Mouse (Mus musculus) cerebral cortex, adult 2 months (tissue): ENCODE measurements around the gene Exoc8.

ENCODE experiments used
- WGBS: fragments of 180-500 bp; shearing (Covaris S2); methylation state at CpG from one replicate; pipeline ENCODE4 v1.1.7; 2018; 5-methylcytosine and 5-hydroxymethylcytosine counted together

Exoc8 gene

DNA sequence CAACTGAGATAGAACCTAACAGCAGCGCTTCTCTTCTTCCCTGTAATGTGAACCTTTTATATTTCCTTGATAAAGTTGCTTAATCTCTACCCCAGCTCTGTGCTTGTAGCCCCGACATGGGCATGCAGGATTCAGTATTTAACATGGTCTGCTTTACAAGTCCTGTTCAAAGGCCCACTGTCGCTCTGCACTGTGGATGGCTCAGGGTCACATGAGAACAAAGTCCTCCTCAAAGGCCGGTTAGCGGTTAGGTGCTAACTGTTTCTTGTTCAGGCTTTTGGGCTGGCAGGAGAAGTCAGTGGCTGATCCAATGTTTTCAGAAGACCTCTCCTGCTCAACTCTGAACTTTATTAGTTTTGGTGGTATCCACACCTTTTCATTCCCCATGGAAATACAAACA, 51.9 kb downstream of the Exoc8 start:
- WGBS, result 91% methylated on average over 5 of the region's 5 CpGs

DNA sequence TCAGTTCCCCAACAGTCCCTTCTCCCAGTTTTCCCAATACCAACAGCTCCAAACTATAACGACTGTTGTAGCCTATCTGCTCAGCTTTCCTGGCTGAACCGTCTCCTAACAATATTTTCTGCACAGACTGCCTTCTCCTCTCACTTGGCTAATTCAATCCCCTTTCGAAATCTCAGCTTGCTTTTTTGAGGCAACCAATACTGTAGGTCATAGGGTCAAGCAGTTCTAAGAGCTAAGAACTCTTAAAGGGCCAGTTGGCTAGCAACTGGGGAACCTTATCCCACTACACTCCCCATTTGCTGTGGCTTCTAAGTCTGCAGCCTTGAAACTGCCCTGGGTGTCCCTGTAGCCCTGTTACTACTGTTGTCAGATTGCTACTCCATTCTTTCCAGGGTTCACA, 52.4 kb downstream of the Exoc8 start:
- 77% methylated on average over 3 of the region's 3 CpGs for WGBS
